Mouse (Mus musculus) ES-E14 (cell line): ENCODE measurements around the gene Dpp3. TPM values are rescaled to one million over a fixed set of nuclear protein-coding genes. Genes with fewer than 3 reads are reported as not detected.

Experiments
- DNase-seq: peaks from one replicate; pipeline ENCODE4 v3.0.0-alpha.2; 2013; ENCODE audit warnings: low read depth, low spot score
- H3K27ac ChIP-seq: 2 replicates; pipeline ENCODE4 v1.5.1; 2012; ENCODE audit warnings: low read depth, mild to moderate bottlenecking, low read length, moderate library complexity, mixed read lengths; ENCODE audit not compliant: poor library complexity, insufficient read depth, severe bottlenecking
- H3K36me3 ChIP-seq: 2 replicates; pipeline ENCODE4 v1.6.1; 2012; ENCODE audit warnings: mild to moderate bottlenecking, low read length, moderate library complexity, mixed read lengths; ENCODE audit not compliant: control insufficient read depth, poor library complexity, insufficient read depth, severe bottlenecking
- H3K4me1 ChIP-seq, 2 experiments: fragments of 150-350 bp in 1 of 2; sonication (generic) in 1 of 2; 2 replicates each; pipeline ENCODE4 v1.6.1; 2012; ENCODE audit warnings: low read length in 2 of 2, mild to moderate bottlenecking in 1 of 2, mixed read lengths in 1 of 2; ENCODE audit not compliant: control insufficient read depth in 2 of 2, insufficient read depth in 2 of 2, poor library complexity in 1 of 2
- H3K4me3 ChIP-seq, 2 experiments: fragments of 150-350 bp in 1 of 2; sonication (generic) in 1 of 2; 2 replicates each; pipeline ENCODE4 v1.5.1; 2012; ENCODE audit warnings: low read length in 2 of 2, low read depth in 1 of 2, mild to moderate bottlenecking in 1 of 2, mixed read lengths in 1 of 2; ENCODE audit not compliant: insufficient read depth in 1 of 2, poor library complexity in 1 of 2, severe bottlenecking in 1 of 2
- H3K9ac ChIP-seq: 2 replicates; pipeline ENCODE4 v1.6.1; 2012; ENCODE audit warnings: low read depth, mild to moderate bottlenecking, low read length, mixed read lengths; ENCODE audit not compliant: poor library complexity, insufficient read depth, severe bottlenecking
- H3K9me3 ChIP-seq: fragments of 150-350 bp; sonication (generic); 2 replicates; pipeline ENCODE4 v1.6.1; 2012; ENCODE audit warnings: low read depth, mild to moderate bottlenecking, low read length; ENCODE audit not compliant: control insufficient read depth, insufficient read depth
- CHD2 ChIP-seq: IDR thresholded peaks from 2 replicates; pipeline ENCODE4 v1.6.1; 2014; ENCODE audit warnings: mild to moderate bottlenecking, low read depth, low read length, inconsistent platforms
- HCFC1 ChIP-seq: IDR thresholded peaks from 2 replicates; pipeline ENCODE4 v1.6.1; 2012; ENCODE audit warnings: low read length, inconsistent platforms, borderline replicate concordance; ENCODE audit not compliant: insufficient read depth
- MAFK ChIP-seq: IDR thresholded peaks from 2 replicates; pipeline ENCODE4 v1.6.1; 2014; ENCODE audit warnings: mild to moderate bottlenecking, low read depth, low read length, inconsistent platforms; ENCODE audit not compliant: insufficient read depth
- ZC3H11A ChIP-seq: IDR thresholded peaks from 2 replicates; pipeline ENCODE4 v1.6.1; 2012; ENCODE audit warnings: low read depth, mild to moderate bottlenecking, inconsistent platforms, low read length, borderline replicate concordance
- ZNF384 ChIP-seq: IDR thresholded peaks from 2 replicates; pipeline ENCODE4 v1.6.1; 2012; ENCODE audit warnings: low read depth, low read length, inconsistent platforms
- in situ Hi-C, 2 experiments: fragments of 600-800 bp; cut with MboI; formaldehyde crosslinking; loops; one replicate each; pipeline ENCODE4 v1.15.1; 2025; ENCODE audit warnings: low sequenced_read_pairs in 2 of 2, inconsistent platforms in 1 of 2; ENCODE audit not compliant: unreplicated experiment in 2 of 2
- total RNA-seq: library from RNA; depleted of rRNA; stranded (reverse); fragments of 300-350 nt; gene quantifications from 2 replicates; pipeline ENCODE4 v1.2.3, GENCODE M21; 2012

The Dpp3 gene
- total RNA-seq, 1 experiment, result 126 TPM

DNA sequence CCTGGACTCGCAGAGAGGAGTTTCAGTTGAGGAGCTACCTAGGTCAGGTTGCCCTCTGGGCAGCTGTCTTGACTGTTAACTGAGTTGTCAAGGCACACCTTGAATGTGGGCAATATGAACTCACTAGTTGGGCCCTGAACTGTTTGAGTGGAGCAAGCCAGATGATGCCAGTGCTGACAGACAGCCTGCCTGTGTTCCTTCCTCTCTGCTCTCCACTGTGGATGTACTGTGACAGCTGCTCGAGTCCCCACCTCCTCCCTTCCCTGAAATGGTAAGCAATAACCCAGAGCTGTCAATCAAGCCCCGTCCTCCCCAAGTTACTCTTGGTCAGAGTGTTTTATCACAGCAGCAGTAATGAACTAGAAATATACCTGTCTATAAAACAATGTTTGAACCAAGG, 28.2 kb downstream of the Dpp3 start:
- Histone ChIP-seq H3K9ac (no peak overlapping the region), H3K9me3 (no peaks in the 10 kb centered on the region), H3K4me3 (no peak overlapping the region), H3K36me3 (no peaks in the 10 kb centered on the region), H3K4me1 (peaks cover 9 to 17% of the 10 kb centered on the region in 2 experiments; a peak in 3 of 4 replicates), H3K27ac (no peak overlapping the region)
- TF ChIP-seq CHD2 (no peak), HCFC1 (no peak), ZC3H11A (no peak), ZNF384 (no peak), MAFK (no peak)
- no peak for DNase-seq
- in situ Hi-C loops, result loop anchor here in 1 of 2 experiments (10.0 kb wide), 1 partner anchor 145 kb away; the partner anchor contains the start of gene Rbm4b

- no peak for DNase-seq
- Histone ChIP-seq H3K27ac (no peak overlapping the region), H3K9ac (no peak overlapping the region), H3K36me3 (no peaks in the 10 kb centered on the region), H3K9me3 (no peaks in the 10 kb centered on the region), H3K4me1 (peaks cover 10 to 18% of the 10 kb centered on the region in 2 experiments; a peak in 3 of 4 replicates), H3K4me3 (no peak overlapping the region)
- in situ Hi-C loops, result no loop called here
- TF ChIP-seq MAFK, result no peak
- no peak for TF ChIP-seq ZC3H11A
- TF ChIP-seq ZNF384, result no peak
- TF ChIP-seq CHD2, result no peak
- TF ChIP-seq HCFC1, result no peak
These were observed 29.1 kb downstream of the Dpp3 start for GRCm38 (mm10) chr19:4898972-4899371.

GRCm38 (mm10) chr19:4896780-4897520, 31.1 kb downstream of the Dpp3 start:
- in situ Hi-C loops, result no loop called here
- no peaks in the 10 kb centered on the region for H3K36me3 ChIP-seq
- H3K4me3 ChIP-seq, result peak overlapping the region; percentile 35 to 43; a peak in 3 of 4 replicates
- peak overlapping the region; percentile 51; the same call in 1 of the 2 replicates for H3K27ac ChIP-seq
- peak overlapping the region; percentile 42 for H3K9ac ChIP-seq
- DNase-seq, result peak; percentile 69
- H3K9me3 ChIP-seq, result no peaks in the 10 kb centered on the region
- TF ChIP-seq ZNF384 (no peak), HCFC1 (no peak), ZC3H11A (no peak), CHD2 (no peak)
- H3K4me1 ChIP-seq, result peaks cover 10 to 18% of the 10 kb centered on the region in 2 experiments; a peak in 3 of 4 replicates

DNA sequence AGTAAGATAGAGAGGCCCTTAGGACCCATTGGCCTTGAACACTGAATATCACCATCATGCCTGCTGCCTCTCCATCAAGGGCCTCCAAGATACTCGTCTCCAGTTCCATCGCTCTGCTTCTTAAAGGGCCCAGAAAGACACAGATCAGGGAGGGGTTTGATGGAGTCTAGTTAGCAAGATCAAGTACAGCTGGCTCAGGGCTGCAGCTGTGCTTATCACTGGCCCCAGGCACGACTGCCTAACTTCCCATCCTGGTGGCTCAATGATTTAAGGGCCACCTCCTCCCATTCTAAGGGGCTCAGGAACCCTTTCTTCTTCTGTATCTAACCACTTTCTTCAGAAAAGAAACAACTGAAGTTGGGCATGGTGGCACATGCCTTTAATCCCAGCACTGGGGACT, 36.3 kb downstream of the Dpp3 start:
- Histone ChIP-seq H3K4me1 (peaks cover 3 to 10% of the 10 kb centered on the region in 2 experiments; a peak in 2 of 4 replicates), H3K9ac (no peak overlapping the region), H3K9me3 (no peaks in the 10 kb centered on the region), H3K36me3 (peaks cover 3% of the 10 kb centered on the region; the same call in 1 of the 2 replicates), H3K4me3 (no peak overlapping the region), H3K27ac (no peak overlapping the region)
- in situ Hi-C loops, result no loop called here
- no peak for TF ChIP-seq CHD2
- TF ChIP-seq ZC3H11A, result no peak
- TF ChIP-seq HCFC1, result no peak
- TF ChIP-seq MAFK, result no peak
- TF ChIP-seq ZNF384, result no peak
- no peak for DNase-seq
